Mouse (Mus musculus) midbrain, embryonic 11.5 days (tissue): Measurements from ENCODE around the gene Dcp1a. TPM values are rescaled to one million over a fixed set of nuclear protein-coding genes. Genes with fewer than 3 reads are reported as not detected.

Experiments used
- ATAC-seq: fragments of 200-750 bp; cut with Nextera tagmentation; 2 replicates; pipeline ENCODE4 v1.8.0; 2017; ENCODE audit warnings: moderate TSS enrichment, moderate library complexity; ENCODE audit not compliant: low FRiP score
- DNase-seq: peaks from one replicate; pipeline ENCODE4 v3.0.0; 2015; ENCODE audit warnings: low spot score; ENCODE audit errors: missing footprints
- H3K27ac ChIP-seq: fragments of 300-500 bp; sonication (generic); 2 replicates; pipeline ENCODE4 v1.5.1; 2014; ENCODE audit warnings: low read depth, low read length
- H3K27me3 ChIP-seq: fragments of 300-500 bp; sonication (generic); 2 replicates; pipeline ENCODE4 v1.6.1; 2014; ENCODE audit warnings: mild to moderate bottlenecking, low read length, moderate library complexity, mixed read lengths; ENCODE audit not compliant: control insufficient read depth, insufficient read depth
- H3K36me3 ChIP-seq: fragments of 300-500 bp; sonication (generic); 2 replicates; pipeline ENCODE4 v1.6.1; 2014; ENCODE audit warnings: mild to moderate bottlenecking, low read length, moderate library complexity, mixed read lengths; ENCODE audit not compliant: control insufficient read depth, insufficient read depth
- H3K4me1 ChIP-seq: fragments of 300-500 bp; sonication (generic); 2 replicates; pipeline ENCODE4 v1.6.1; 2014; ENCODE audit warnings: low read length; ENCODE audit not compliant: control insufficient read depth, insufficient read depth
- H3K4me2 ChIP-seq: fragments of 300-500 bp; sonication (generic); 2 replicates; pipeline ENCODE4 v1.6.1; 2014; ENCODE audit warnings: mild to moderate bottlenecking, moderate library complexity
- H3K4me3 ChIP-seq: fragments of 300-500 bp; sonication (generic); 2 replicates; pipeline ENCODE4 v1.5.1; 2014; ENCODE audit warnings: low read depth, low read length
- H3K9ac ChIP-seq: fragments of 300-500 bp; sonication (generic); 2 replicates; pipeline ENCODE4 v1.6.1; 2014; ENCODE audit warnings: low read length
- H3K9me3 ChIP-seq: fragments of 300-500 bp; sonication (generic); 2 replicates; pipeline ENCODE4 v1.6.1; 2016; ENCODE audit warnings: low read length; ENCODE audit not compliant: control insufficient read depth
- WGBS: fragments of 180-500 bp; shearing (Covaris S2); extraction: QIAGEN DNeasy Blood & Tissue Kit; methylation state at CpG from one replicate; pipeline ENCODE4 v1.1.7; 2014; 5-methylcytosine and 5-hydroxymethylcytosine counted together
- polyA plus RNA-seq: library from polyadenylated mRNA; unstranded; fragments of >200 nt; fragmentation: Nextera tagmentation; extraction: Ambion mirVana; gene quantifications from 2 replicates; pipeline ENCODE4 v1.2.1, GENCODE M21; 2014

Gene Dcp1a
- polyA plus RNA-seq, 1 experiment from 2014 or later = 25.2 TPM

DNA sequence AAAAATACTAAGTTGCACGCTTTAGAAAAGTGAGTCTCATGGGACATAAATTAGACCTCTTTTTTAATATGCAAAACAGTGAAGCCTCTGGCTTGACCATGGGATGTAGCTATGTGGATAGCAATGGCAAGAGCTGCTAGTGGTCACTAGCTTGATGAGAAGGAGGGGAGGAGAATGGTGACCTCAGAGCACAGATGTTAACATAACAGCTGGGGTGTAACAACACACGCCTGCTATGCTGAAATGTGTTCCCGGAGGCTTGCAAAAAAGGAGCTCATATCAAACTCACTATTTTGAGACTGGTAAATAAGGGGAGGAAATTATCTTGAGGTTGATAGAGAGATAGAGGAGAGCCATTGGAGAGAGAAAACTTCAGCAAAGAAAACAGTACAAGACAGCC lies 20.5 kb upstream of the Dcp1a start:
- no peak for DNase-seq
- no peak for ATAC-seq
- Histone ChIP-seq H3K9ac (no peak overlapping the region), H3K27ac (no peak overlapping the region), H3K4me1 (no peaks in the 10 kb centered on the region), H3K27me3 (no peaks in the 10 kb centered on the region), H3K4me3 (no peak overlapping the region), H3K4me2 (no peak overlapping the region), H3K36me3 (no peaks in the 10 kb centered on the region), H3K9me3 (no peaks in the 10 kb centered on the region)
- 80% methylated on average over 3 of the region's 3 CpGs for WGBS

DNA sequence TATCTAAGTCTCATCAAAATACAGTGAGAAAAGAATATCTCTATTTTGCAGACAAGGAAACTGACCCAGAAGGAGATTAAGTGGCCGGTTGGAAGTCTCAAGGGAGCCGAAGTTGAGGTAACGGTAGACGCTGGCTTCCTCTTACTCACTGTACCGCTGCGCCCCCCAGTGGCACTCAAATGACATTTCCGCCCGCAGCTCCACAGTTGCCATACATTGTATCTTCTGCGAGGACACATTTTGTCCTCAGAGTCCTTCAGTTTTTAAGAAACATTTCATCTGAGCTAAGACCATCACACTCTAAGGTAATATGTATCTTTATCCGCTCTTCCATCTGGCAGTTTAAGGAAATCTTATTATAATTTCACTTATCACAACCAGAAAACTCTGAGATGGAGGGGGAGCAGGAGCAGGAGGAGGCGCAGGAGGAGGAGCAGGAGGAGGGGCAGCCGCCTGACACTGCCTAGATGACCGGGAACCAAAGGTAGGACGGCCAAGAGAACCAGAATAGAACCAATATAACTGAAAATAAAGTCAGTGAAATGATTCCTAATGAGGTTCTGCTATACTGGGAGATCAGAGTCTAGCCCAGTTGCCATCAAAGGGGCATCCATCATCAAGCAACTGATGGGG lies 19.3 kb upstream of the Dcp1a start:
- 4% methylated on average over 14 of the region's 14 CpGs for WGBS
- Histone ChIP-seq H3K27ac (no peak overlapping the region), H3K4me1 (no peaks in the 10 kb centered on the region), H3K27me3 (no peaks in the 10 kb centered on the region), H3K9ac (no peak overlapping the region), H3K36me3 (no peaks in the 10 kb centered on the region), H3K4me3 (no peak overlapping the region), H3K9me3 (no peaks in the 10 kb centered on the region), H3K4me2 (no peak overlapping the region)
- DNase-seq (peak; percentile 94), ATAC-seq (no peak)

GRCm38 (mm10) chr14:30463312-30463711 lies 16.0 kb upstream of the Dcp1a start:
- Histone ChIP-seq H3K36me3 (no peaks in the 10 kb centered on the region), H3K9me3 (no peaks in the 10 kb centered on the region), H3K27me3 (no peaks in the 10 kb centered on the region), H3K9ac (no peak overlapping the region), H3K4me2 (no peak overlapping the region), H3K4me1 (no peaks in the 10 kb centered on the region), H3K27ac (no peak overlapping the region), H3K4me3 (no peak overlapping the region)
- WGBS = 87% methylated on average over 4 of the region's 4 CpGs
- DNase-seq = no peak
- no peak for ATAC-seq

DNA sequence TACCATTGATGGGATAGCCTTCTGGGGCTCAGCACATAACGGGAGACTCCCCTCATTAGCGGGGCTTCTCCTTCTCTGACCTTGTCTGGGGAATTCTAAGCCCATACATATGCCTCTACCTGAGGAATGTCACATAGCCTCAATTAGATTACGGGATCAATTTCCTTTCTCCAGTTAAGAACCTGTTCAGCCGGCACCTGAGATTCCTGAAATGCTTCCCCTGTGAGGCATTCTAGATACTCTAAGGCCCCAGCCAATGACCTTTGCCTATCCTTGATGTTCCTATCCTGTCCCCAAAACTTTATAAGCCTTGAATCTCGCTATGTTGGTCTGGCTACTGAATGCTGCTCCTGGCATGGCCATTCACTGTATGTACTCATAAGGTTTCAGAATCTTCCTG lies 5.7 kb upstream of the Dcp1a start:
- no peaks in the 10 kb centered on the region for H3K36me3 ChIP-seq
- H3K9ac ChIP-seq = no peak overlapping the region
- H3K4me1 ChIP-seq = no peaks in the 10 kb centered on the region
- no peak overlapping the region for H3K27ac ChIP-seq
- H3K27me3 ChIP-seq = no peaks in the 10 kb centered on the region
- WGBS = 72% methylated on average over 5 of the region's 5 CpGs
- no peak overlapping the region for H3K4me3 ChIP-seq
- no peak overlapping the region for H3K4me2 ChIP-seq
- ATAC-seq (no peak), DNase-seq (no peak)
- H3K9me3 ChIP-seq = no peaks in the 10 kb centered on the region

- no peaks in the 10 kb centered on the region for H3K36me3 ChIP-seq
- WGBS = 85% methylated on average over 6 of the region's 6 CpGs
- H3K9ac ChIP-seq = no peak overlapping the region
- no peak for ATAC-seq
- no peak overlapping the region for H3K27ac ChIP-seq
- no peaks in the 10 kb centered on the region for H3K27me3 ChIP-seq
- no peaks in the 10 kb centered on the region for H3K4me1 ChIP-seq
- H3K4me3 ChIP-seq = no peak overlapping the region
- no peak for DNase-seq
- no peaks in the 10 kb centered on the region for H3K9me3 ChIP-seq
- H3K4me2 ChIP-seq = no peak overlapping the region
Measured at GRCm38 (mm10) chr14:30474416-30474815, 4.9 kb upstream of the Dcp1a start.

- Histone ChIP-seq H3K9me3 (no peaks in the 10 kb centered on the region), H3K4me2 (no peak within 1 kb of the TSS), H3K4me3 (no peak within 1 kb of the TSS), H3K27ac (no peak within 1 kb of the TSS), H3K36me3 (peaks cover 10% of the 10 kb centered on the region; the same call in 1 of the 2 replicates), H3K4me1 (no peaks in the 10 kb centered on the region), H3K9ac (no peak within 1 kb of the TSS), H3K27me3 (no peaks in the 10 kb centered on the region)
- DNase-seq = no peak
- ATAC-seq = no peak
- WGBS = 91% methylated on average over 9 of the region's 9 CpGs
Measured at GRCm38 (mm10) chr14:30491342-30491741, 12.0 kb downstream of the Dcp1a start, which contains the start of gene Cacna1d. Cacna1d (minus strand) TSS chr14:30491455.

DNA sequence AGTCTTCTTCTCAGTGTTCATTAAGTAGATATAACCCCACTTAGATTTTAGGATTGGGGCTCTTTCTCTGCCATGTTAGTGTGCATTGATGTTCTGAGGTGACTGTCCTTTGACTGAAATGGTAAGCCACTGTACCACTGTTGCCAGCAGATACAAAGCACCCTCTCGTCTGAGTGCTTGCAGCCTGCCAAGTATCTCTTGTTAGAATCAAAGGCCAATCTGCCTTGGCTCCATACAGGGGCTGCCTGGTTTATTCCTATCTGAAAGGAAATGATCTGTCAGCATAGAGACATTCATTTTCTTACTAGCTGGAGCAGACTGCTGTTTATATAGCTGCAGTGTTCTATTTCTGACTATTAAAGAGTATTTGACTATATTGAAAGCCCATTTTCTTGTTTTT lies 13.9 kb downstream of the Dcp1a start:
- Histone ChIP-seq H3K27ac (no peak overlapping the region), H3K4me3 (no peak overlapping the region), H3K36me3 (peaks cover 3% of the 10 kb centered on the region; the same call in 1 of the 2 replicates), H3K9ac (no peak overlapping the region), H3K4me1 (no peaks in the 10 kb centered on the region), H3K4me2 (no peak overlapping the region), H3K9me3 (no peaks in the 10 kb centered on the region), H3K27me3 (no peaks in the 10 kb centered on the region)
- no peak for DNase-seq
- no peak for ATAC-seq
- WGBS = 93% methylated on average over 1 of the region's 1 CpGs

- Histone ChIP-seq H3K27ac (no peak overlapping the region), H3K36me3 (peaks cover 3% of the 10 kb centered on the region; the same call in 1 of the 2 replicates), H3K4me2 (no peak overlapping the region), H3K9me3 (no peaks in the 10 kb centered on the region), H3K4me1 (no peaks in the 10 kb centered on the region), H3K4me3 (no peak overlapping the region), H3K9ac (no peak overlapping the region), H3K27me3 (no peaks in the 10 kb centered on the region)
- WGBS = 82% methylated on average over 6 of the region's 6 CpGs
- DNase-seq = no peak
- ATAC-seq = no peak
Measured at GRCm38 (mm10) chr14:30494998-30495397, 15.7 kb downstream of the Dcp1a start.

DNA sequence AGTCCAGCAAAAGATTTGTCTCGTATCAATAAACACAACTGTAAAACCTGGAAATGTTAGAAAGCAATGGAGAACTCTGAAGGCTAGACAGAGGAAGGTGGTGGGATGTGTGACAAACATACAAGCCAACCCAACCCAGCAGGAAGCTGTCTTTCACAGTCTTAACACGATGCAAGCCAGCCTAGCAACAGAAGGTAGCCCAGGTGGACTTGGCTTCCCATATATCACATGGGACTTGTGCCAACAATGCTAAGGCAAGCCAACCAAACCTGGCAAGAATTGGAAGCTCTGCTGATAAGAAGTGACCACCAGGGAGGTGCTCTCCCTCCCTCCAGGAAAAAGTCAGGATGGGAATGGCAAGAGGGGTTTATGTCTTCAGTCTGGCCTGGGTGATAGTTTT lies 18.9 kb downstream of the Dcp1a start:
- Histone ChIP-seq H3K9ac (no peak overlapping the region), H3K4me2 (no peak overlapping the region), H3K4me3 (no peak overlapping the region), H3K4me1 (no peaks in the 10 kb centered on the region), H3K36me3 (no peaks in the 10 kb centered on the region; the same call in 1 of the 2 replicates), H3K27me3 (no peaks in the 10 kb centered on the region), H3K27ac (no peak overlapping the region), H3K9me3 (no peaks in the 10 kb centered on the region)
- DNase-seq = no peak
- no peak for ATAC-seq
- 91% methylated on average over 2 of the region's 2 CpGs for WGBS
